Mouse (Mus musculus) lung, postnatal 4 days (tissue): ENCODE measurements at regions not wholly inside any gene's neighbourhood (a gene's known extent, or its start where the extent isn't known, plus 50 kb on each side); places are given as distances from the start of the nearest gene placed in this dataset.
A peak's percentile ranks its signal among the peaks of the same experiment; 100 is the strongest.

ENCODE experiments used
- DNase-seq, 2 experiments: peaks; one replicate each; pipeline ENCODE4 v3.0.0; 2021

GRCm38 (mm10) chr12:7670114-7670513 is 307.3 kb upstream of the Apob start:
- DNase-seq, result no peak

- no peak for DNase-seq
Measured at GRCm38 (mm10) chr12:7670561-7670960, 306.9 kb upstream of the Apob start.

- no peak for DNase-seq
Measured at GRCm38 (mm10) chr12:7691996-7692395, 285.5 kb upstream of the Apob start.

GRCm38 (mm10) chr12:7698324-7698944 is 279.0 kb upstream of the Apob start:
- DNase-seq, result no peak

- no peak for DNase-seq
Measured at GRCm38 (mm10) chr12:7709102-7709501, 268.3 kb upstream of the Apob start.

- DNase-seq, result no peak
Measured at GRCm38 (mm10) chr12:7709872-7710271, 267.6 kb upstream of the Apob start.

- no peak for DNase-seq
Measured at GRCm38 (mm10) chr12:7715091-7715490, 262.4 kb upstream of the Apob start.

- DNase-seq, result no peak
Measured at GRCm38 (mm10) chr12:7718556-7718955, 258.9 kb upstream of the Apob start.

- no peak for DNase-seq
Measured at GRCm38 (mm10) chr12:7719080-7719479, 258.4 kb upstream of the Apob start.

GRCm38 (mm10) chr12:7724992-7725391 is 252.5 kb upstream of the Apob start:
- no peak for DNase-seq

- no peak for DNase-seq
Measured at GRCm38 (mm10) chr12:7738020-7738419, 239.4 kb upstream of the Apob start.

GRCm38 (mm10) chr12:7738629-7739351 is 238.7 kb upstream of the Apob start:
- no peak for DNase-seq

GRCm38 (mm10) chr12:7739352-7739994 is 238.0 kb upstream of the Apob start:
- DNase-seq, result no peak

- no peak for DNase-seq
Measured at GRCm38 (mm10) chr12:7746708-7747107, 230.7 kb upstream of the Apob start.

- no peak for DNase-seq
Measured at GRCm38 (mm10) chr12:7749319-7750238, 227.9 kb upstream of the Apob start.

- DNase-seq, result no peak
Measured at GRCm38 (mm10) chr12:7754861-7755260, 222.6 kb upstream of the Apob start.

GRCm38 (mm10) chr12:7764795-7765697 is 212.4 kb upstream of the Apob start:
- DNase-seq, result no peak

GRCm38 (mm10) chr12:7774127-7774526 is 203.3 kb upstream of the Apob start:
- DNase-seq, result no peak

GRCm38 (mm10) chr12:7776335-7776734 is 201.1 kb upstream of the Apob start:
- no peak for DNase-seq

GRCm38 (mm10) chr12:7777220-7778055 is 200.0 kb upstream of the Apob start:
- DNase-seq, result peak in 1 of 2 experiments; percentile 44

- DNase-seq, result peak in 1 of 2 experiments; percentile 10
Measured at GRCm38 (mm10) chr12:7778056-7778440, 199.4 kb upstream of the Apob start.
